Mouse (Mus musculus): ENCODE measurements at regions not wholly inside any gene's neighbourhood (a gene's known extent, or its start where the extent isn't known, plus 50 kb on each side); places are given as distances from the start of the nearest gene placed in this dataset.
"Not testable (repeated sequence)": the region's sequence is repeated elsewhere in the genome, so short reads cannot be mapped to it uniquely, and the experiment has no call there.

- H3K4me2 ChIP-seq (replicated peaks) = no peak overlapping the region
- no peaks in the 10 kb centered on the region for H3K36me3 ChIP-seq
- H3K4me3 ChIP-seq (replicated peaks) = no peak overlapping the region
- H3K4me1 ChIP-seq (replicated peaks) = no peaks in the 10 kb centered on the region
- no peak for ATAC-seq
- H3K9ac ChIP-seq (replicated peaks) = no peak overlapping the region
- no peak overlapping the region for H3K27ac ChIP-seq
- WGBS = 82% methylated on average over 4 of the region's 4 CpGs
- no peaks in the 10 kb centered on the region for H3K27me3 ChIP-seq
- no peaks in the 10 kb centered on the region for H3K9me3 ChIP-seq
Observed at GRCm38 (mm10) chr1:117354624-117355023, 342.3 kb upstream of the Gm28363 start.

DNA sequence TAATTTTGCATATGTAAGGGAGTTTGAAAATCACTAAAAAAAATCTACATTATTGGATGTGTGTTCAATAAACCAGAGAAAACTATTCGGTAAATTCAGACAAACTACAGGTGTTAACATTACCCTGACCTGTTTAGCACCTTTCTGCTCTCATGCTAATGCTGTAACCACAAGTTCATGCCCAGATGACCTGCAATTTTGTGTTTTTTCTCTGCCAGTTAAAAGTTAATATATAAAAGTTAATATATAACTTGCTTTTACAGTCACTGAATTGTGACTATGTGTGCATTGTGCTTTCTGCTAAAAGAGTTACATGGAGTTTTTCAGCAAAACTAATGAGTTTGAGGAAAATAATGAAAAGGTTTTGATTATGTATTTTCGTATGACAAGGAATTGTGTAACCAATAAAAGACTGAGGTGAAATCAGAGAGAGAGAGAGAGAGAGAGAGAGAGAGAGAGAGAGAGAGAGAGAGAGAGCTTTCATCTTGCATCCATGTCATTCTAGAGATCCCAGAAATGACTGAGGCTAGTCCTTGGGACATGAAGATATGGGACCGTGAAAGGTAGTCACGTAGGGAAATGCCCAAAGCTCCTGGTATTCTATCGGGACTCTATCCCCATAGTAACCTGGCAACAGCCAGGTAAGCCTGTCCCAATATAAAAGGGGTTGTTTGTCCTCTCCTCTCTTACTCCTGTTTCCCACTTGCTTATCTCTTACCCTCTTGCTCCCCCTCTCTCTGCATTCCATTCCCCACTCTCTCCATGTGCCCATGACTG is 340.3 kb upstream of the Gm28363 start:
- H3K9ac ChIP-seq (replicated peaks) = no peak overlapping the region
- H3K9me3 ChIP-seq = no peaks in the 10 kb centered on the region
- no peak for ATAC-seq

GRCm38 (mm10) chr1:117364066-117364465 is 332.9 kb upstream of the Gm28363 start:
- H3K9me3 ChIP-seq = no peaks in the 10 kb centered on the region
- H3K4me2 ChIP-seq (replicated peaks) = no peak overlapping the region
- no peaks in the 10 kb centered on the region for H3K27me3 ChIP-seq
- no peak overlapping the region for H3K4me3 ChIP-seq (replicated peaks)
- no peak overlapping the region for H3K9ac ChIP-seq (replicated peaks)
- no peaks in the 10 kb centered on the region for H3K36me3 ChIP-seq
- no peak overlapping the region for H3K27ac ChIP-seq
- no peaks in the 10 kb centered on the region for H3K4me1 ChIP-seq (replicated peaks)
- ATAC-seq = 0 out of 2 replicates have a peak, but pooled peaks have one; percentile 37

More for the DNA sequence above, 340.3 kb upstream of the Gm28363 start:
- Histone ChIP-seq H3K27ac (no peak overlapping the region), H3K4me1 (replicated peaks) (no peaks in the 10 kb centered on the region), H3K36me3 (no peaks in the 10 kb centered on the region), H3K4me2 (replicated peaks) (no peak overlapping the region), H3K4me3 (replicated peaks) (no peak overlapping the region), H3K27me3 (no peaks in the 10 kb centered on the region)
- 89% methylated on average over 5 of the region's 5 CpGs for WGBS

DNA sequence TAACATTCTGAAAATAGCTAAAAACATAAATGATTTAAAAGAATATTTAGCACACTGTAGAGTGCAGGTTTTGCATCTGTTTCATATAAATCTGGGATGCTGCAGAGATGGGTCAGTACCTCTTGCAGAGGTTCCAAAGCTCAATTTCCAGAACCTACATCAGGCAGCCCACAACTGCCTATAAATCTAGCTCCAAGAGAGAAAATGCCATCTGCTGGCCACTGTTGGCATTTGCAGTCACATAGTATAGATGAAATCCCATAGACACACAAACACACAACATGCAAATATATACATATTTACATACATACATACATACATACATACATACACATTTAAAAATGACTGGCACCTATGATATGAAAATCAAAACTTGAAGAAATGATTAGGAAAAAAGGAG is 284.6 kb upstream of the Gm28363 start:
- no peak overlapping the region for H3K4me3 ChIP-seq (replicated peaks)
- H3K36me3 ChIP-seq = no peaks in the 10 kb centered on the region
- H3K9ac ChIP-seq (replicated peaks) = no peak overlapping the region
- H3K9me3 ChIP-seq = no peaks in the 10 kb centered on the region
- H3K27ac ChIP-seq = no peak overlapping the region
- H3K27me3 ChIP-seq = no peaks in the 10 kb centered on the region
- no peak overlapping the region for H3K4me2 ChIP-seq (replicated peaks)
- ATAC-seq = no peak
- no peaks in the 10 kb centered on the region for H3K4me1 ChIP-seq (replicated peaks)

- H3K36me3 ChIP-seq = no peaks in the 10 kb centered on the region
- no peak overlapping the region for H3K27ac ChIP-seq
- no peaks in the 10 kb centered on the region for H3K27me3 ChIP-seq
- H3K4me3 ChIP-seq (replicated peaks) = no peak overlapping the region
- no peak overlapping the region for H3K4me2 ChIP-seq (replicated peaks)
- no peaks in the 10 kb centered on the region for H3K9me3 ChIP-seq
- WGBS = 56% methylated on average over 2 of the region's 2 CpGs
- H3K9ac ChIP-seq (replicated peaks) = no peak overlapping the region
- H3K4me1 ChIP-seq (replicated peaks) = no peaks in the 10 kb centered on the region
- ATAC-seq = no peak
Observed at GRCm38 (mm10) chr1:117457736-117458135, 239.2 kb upstream of the Gm28363 start.

DNA sequence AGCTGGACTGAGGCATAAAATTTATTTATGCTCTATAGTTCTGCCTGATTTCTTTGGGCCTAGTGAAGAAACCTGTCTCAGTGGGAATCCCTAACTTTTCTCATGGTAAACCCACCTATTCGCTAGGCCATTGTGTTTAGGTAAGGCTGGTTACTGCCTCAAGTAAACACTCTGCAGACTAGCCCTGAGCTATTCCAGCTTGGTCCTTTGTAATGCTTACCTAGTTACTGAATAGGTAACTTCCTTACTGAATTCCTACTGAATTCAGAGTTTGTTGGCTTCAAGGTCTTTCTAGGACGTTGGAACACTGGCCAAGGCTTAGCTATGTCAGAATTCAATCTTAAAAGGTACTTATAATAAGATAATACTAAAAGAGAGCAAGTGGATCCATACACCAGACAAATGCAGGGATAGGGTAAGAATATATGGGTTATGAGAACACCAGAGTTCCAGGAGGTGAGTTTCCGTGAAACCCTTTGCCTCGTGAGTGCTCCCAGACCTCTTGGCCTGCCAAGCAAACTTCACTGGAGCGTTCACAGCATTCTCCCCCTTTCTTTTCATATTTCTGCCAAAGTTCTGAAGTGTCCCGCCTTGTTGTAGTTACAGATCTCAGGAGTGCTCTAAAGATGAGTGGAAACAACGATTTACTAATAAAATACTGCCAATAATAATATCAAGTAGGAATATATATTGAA is 238.6 kb upstream of the Gm28363 start:
- not testable (repeated sequence) for H3K9me3 ChIP-seq; H3K36me3 ChIP-seq; H3K9ac ChIP-seq (replicated peaks); H3K27me3 ChIP-seq; ATAC-seq; H3K4me2 ChIP-seq (replicated peaks); H3K27ac ChIP-seq; H3K4me1 ChIP-seq (replicated peaks); H3K4me3 ChIP-seq (replicated peaks)
- WGBS = 73% methylated on average over 7 of the region's 7 CpGs

DNA sequence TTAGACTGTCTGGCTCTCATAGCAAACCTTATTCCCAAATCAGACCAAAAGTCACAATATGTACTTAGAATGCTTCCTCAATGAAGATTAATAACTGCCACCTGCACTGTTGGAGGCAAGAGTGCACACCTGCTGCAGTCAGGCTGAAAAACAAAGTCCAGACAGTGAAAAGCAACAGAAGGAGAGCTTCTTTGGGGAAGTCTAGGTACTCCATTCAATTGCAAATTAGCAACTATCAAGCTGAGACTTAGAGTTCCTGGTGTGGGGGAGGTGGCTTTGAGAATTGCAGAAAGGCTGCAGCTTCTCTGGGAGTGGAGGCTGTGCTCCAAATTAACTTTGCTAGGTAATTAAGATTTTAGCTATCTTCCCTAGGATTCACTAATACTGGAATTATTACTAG is 237.8 kb upstream of the Gm28363 start:
- H3K4me2 ChIP-seq (replicated peaks); ATAC-seq; H3K36me3 ChIP-seq; H3K9ac ChIP-seq (replicated peaks); H3K9me3 ChIP-seq; H3K4me1 ChIP-seq (replicated peaks); H3K27me3 ChIP-seq; H3K4me3 ChIP-seq (replicated peaks); H3K27ac ChIP-seq: not testable (repeated sequence)

GRCm38 (mm10) chr1:117490176-117490575 is 206.8 kb upstream of the Gm28363 start:
- no peak for ATAC-seq
- Histone ChIP-seq H3K27ac (no peak overlapping the region), H3K4me1 (replicated peaks) (no peaks in the 10 kb centered on the region), H3K9ac (replicated peaks) (no peak overlapping the region), H3K4me3 (replicated peaks) (no peak overlapping the region), H3K36me3 (no peaks in the 10 kb centered on the region), H3K27me3 (no peaks in the 10 kb centered on the region), H3K9me3 (no peaks in the 10 kb centered on the region), H3K4me2 (replicated peaks) (no peak overlapping the region)
- WGBS = 82% methylated on average over 3 of the region's 3 CpGs

- no peak for ATAC-seq
- Histone ChIP-seq H3K36me3 (no peaks in the 10 kb centered on the region), H3K27ac (no peak overlapping the region)
Observed at GRCm38 (mm10) chr1:117497003-117497402, 199.9 kb upstream of the Gm28363 start.

DNA sequence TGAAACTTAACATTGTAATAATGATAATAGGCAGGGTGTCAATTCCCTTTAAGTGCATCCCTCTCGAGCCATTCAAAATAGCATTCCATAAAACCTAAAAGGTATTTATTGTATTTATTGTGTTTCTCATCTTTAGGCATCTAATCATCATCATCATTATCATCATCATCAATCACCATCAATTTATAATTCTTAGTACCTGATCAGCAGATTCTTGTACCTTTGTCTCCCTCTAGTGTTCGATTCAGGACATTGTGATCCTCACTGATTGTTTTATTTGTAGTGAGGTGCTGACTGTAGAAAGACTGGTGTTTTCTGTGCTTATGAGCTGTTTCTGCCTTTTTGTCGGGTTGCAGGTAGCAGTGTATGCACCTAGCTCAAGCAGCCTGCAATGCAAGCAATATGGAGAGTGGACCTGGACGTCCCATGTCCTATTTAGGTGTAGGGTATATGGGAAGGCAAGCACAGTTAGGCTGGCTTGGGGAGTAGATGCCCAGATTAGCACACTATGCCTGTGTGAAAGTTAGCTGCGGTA is 177.4 kb upstream of the Gm28363 start:
- H3K4me1 ChIP-seq (replicated peaks) = no peaks in the 10 kb centered on the region
- no peak overlapping the region for H3K27ac ChIP-seq
- H3K4me2 ChIP-seq (replicated peaks) = no peak overlapping the region
- H3K27me3 ChIP-seq = no peaks in the 10 kb centered on the region
- H3K9ac ChIP-seq (replicated peaks) = no peak overlapping the region
- H3K9me3 ChIP-seq = no peaks in the 10 kb centered on the region
- H3K36me3 ChIP-seq = no peaks in the 10 kb centered on the region
- H3K4me3 ChIP-seq (replicated peaks) = no peak overlapping the region
- peak; percentile 77 for ATAC-seq
- 32% methylated on average over 5 of the region's 5 CpGs for WGBS

More at GRCm38 (mm10) chr1:117497003-117497402, 199.9 kb upstream of the Gm28363 start:
- H3K4me3 ChIP-seq (replicated peaks) = no peak overlapping the region
- H3K27me3 ChIP-seq = no peaks in the 10 kb centered on the region
- no peak overlapping the region for H3K9ac ChIP-seq (replicated peaks)
- no peaks in the 10 kb centered on the region for H3K4me1 ChIP-seq (replicated peaks)
- H3K9me3 ChIP-seq = no peaks in the 10 kb centered on the region
- no peak overlapping the region for H3K4me2 ChIP-seq (replicated peaks)
